Mouse (Mus musculus): ENCODE measurements around the gene Olfr1272. TPM values are rescaled to one million over a fixed set of nuclear protein-coding genes. Genes with fewer than 3 reads are reported as not detected.
"Not testable (repeated sequence)": the region's sequence is repeated elsewhere in the genome, so short reads cannot be mapped to it uniquely, and the experiment has no call there.

The Olfr1272 gene
- total RNA-seq (2014; fragmentation: Nextera tagmentation) (not detected in 2 replicates), total RNA-seq (2017) (not detected in 2 replicates)

- no peak for ATAC-seq (replicated peaks; ENCODE audit: low FRiP score, low TSS enrichment, poor library complexity, severe bottlenecking)
Measured at GRCm38 (mm10) chr2:90292741-90293140, at the start of gene Olfr1272. Gene Olfr1272 (minus strand): TSS chr2:90292841.

GRCm38 (mm10) chr2:90321900-90322299 is 29.3 kb upstream of the Olfr1272 start, which contains the start of gene Gm13769:
Gene Gm13769 (plus strand): TSS chr2:90322200.
- ATAC-seq (replicated peaks; ENCODE audit: low FRiP score, low TSS enrichment, poor library complexity, severe bottlenecking): not testable (repeated sequence)

- no peak for ATAC-seq (replicated peaks; ENCODE audit: low FRiP score, low TSS enrichment, poor library complexity, severe bottlenecking)
Measured at GRCm38 (mm10) chr2:90270932-90271331, 21.7 kb downstream of the Olfr1272 start, which contains the start of gene Olfr1271. Gene Olfr1271 (minus strand): TSS chr2:90271032.

GRCm38 (mm10) chr2:90257492-90257891 is 35.1 kb downstream of the Olfr1272 start, which contains the start of gene Olfr142:
Gene Olfr142 (minus strand): TSS chr2:90257592.
- ATAC-seq (replicated peaks; ENCODE audit: low FRiP score, low TSS enrichment, poor library complexity, severe bottlenecking): no peak

Other genes with a start within 250 kb of the Olfr1272 start
- gene Olfr140, start 229.2 kb downstream of the Olfr1272 start, total RNA-seq (2014; fragmentation: Nextera tagmentation): not detected in 2 replicates
- not detected in 2 replicates for gene Olfr140, start 229.2 kb downstream of the Olfr1272 start, total RNA-seq (2017)
- gene Olfr1269, start 171.4 kb downstream of the Olfr1272 start, total RNA-seq (2014; fragmentation: Nextera tagmentation): not detected in 2 replicates
- gene Olfr1269, start 171.4 kb downstream of the Olfr1272 start, total RNA-seq (2017): not detected in 2 replicates
- gene Olfr32, start 150.5 kb downstream of the Olfr1272 start, total RNA-seq (2014; fragmentation: Nextera tagmentation): not detected in 2 replicates
- gene Olfr32, start 150.5 kb downstream of the Olfr1272 start, total RNA-seq (2017): not detected in 2 replicates
- gene Olfr1270, start 139.8 kb downstream of the Olfr1272 start, total RNA-seq (2014; fragmentation: Nextera tagmentation): not detected in 2 replicates
- not detected in 2 replicates for gene Olfr1270, start 139.8 kb downstream of the Olfr1272 start, total RNA-seq (2017)
- gene Olfr1506, start 68.3 kb downstream of the Olfr1272 start, total RNA-seq (2014; fragmentation: Nextera tagmentation): not detected in 2 replicates
- gene Olfr1506, start 68.3 kb downstream of the Olfr1272 start, total RNA-seq (2017): not detected in 2 replicates
- gene Olfr142, start 35.2 kb downstream of the Olfr1272 start, total RNA-seq (2014; fragmentation: Nextera tagmentation): not detected in 2 replicates
- gene Olfr142, start 35.2 kb downstream of the Olfr1272 start, total RNA-seq (2017): not detected in 2 replicates
- gene Olfr1271, start 21.8 kb downstream of the Olfr1272 start, total RNA-seq (2014; fragmentation: Nextera tagmentation): not detected in 2 replicates
- not detected in 2 replicates for gene Olfr1271, start 21.8 kb downstream of the Olfr1272 start, total RNA-seq (2017)
- gene Gm13769, start 29.4 kb upstream of the Olfr1272 start, total RNA-seq (2014; fragmentation: Nextera tagmentation): 0.37 TPM in 1 of 2 replicates, not detected in the other
- not detected in 2 replicates for gene Gm13769, start 29.4 kb upstream of the Olfr1272 start, total RNA-seq (2017)
- not detected in 2 replicates for gene Olfr1274-ps, start 105.8 kb upstream of the Olfr1272 start, total RNA-seq (2014; fragmentation: Nextera tagmentation)
- gene Olfr1274-ps, start 105.8 kb upstream of the Olfr1272 start, total RNA-seq (2017): not detected in 2 replicates

Measured in megakaryocyte-erythroid progenitor cell, adult 5-6 weeks (primary cell).